Mouse (Mus musculus): ENCODE data around the gene Adra2b. TPM values are rescaled to one million over a fixed set of nuclear protein-coding genes. Genes with fewer than 3 reads are reported as not detected.

Adra2b gene
- total and polyA plus RNA-seq, 3 experiments: not detected

DNA sequence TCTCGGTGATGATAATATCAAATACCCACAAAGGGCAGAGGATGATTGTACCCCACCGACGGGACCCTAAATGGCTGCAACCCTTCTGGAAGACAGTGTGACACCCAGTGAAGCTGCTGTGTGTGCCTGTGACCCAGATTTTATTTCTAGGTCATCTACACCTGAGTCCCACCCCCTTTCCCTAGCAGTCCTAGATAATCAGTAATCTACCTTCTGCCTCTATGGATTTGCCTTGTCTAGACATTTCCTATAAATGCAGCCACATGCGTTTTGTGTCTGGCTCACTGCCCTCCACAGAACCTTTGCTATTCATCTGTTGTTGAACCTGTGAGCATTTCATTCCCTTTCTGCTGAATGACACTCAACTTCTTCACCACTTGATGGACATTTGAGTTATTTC lies 9.1 kb upstream of the Adra2b start:
- no peak for TF ChIP-seq POLR2A (IDR thresholded peaks at IDR 0.05; ENCODE audit: control insufficient read depth in 1 of 2, insufficient read depth in 1 of 2, low read depth in 1 of 2, low read length in 2 of 2, poor library complexity in 1 of 2)
- no peak for TF ChIP-seq ZKSCAN1 (IDR thresholded peaks at IDR 0.05; ENCODE audit: low read depth, low read length)
- TF ChIP-seq MYC (IDR thresholded peaks at IDR 0.05; ENCODE audit: low read depth, low read length): no peak
- no peak for TF ChIP-seq MXI1 (IDR thresholded peaks at IDR 0.05; ENCODE audit: low read depth, low read length)
- no peak for TF ChIP-seq TBP (IDR thresholded peaks at IDR 0.05; ENCODE audit: low read depth, low read length)
- no peak for TF ChIP-seq JUND (IDR thresholded peaks at IDR 0.05; ENCODE audit: low read depth, low read length)
- TF ChIP-seq SMC3 (IDR thresholded peaks at IDR 0.05; ENCODE audit: low read depth, low read length): no peak
- no peak for TF ChIP-seq ELF1 (IDR thresholded peaks at IDR 0.05; ENCODE audit: low read depth, low read length)
- no peak for TF ChIP-seq E2F4 (IDR thresholded peaks at IDR 0.05; ENCODE audit: borderline replicate concordance, low read depth, low read length)
- no peak for TF ChIP-seq ZC3H11A (IDR thresholded peaks at IDR 0.05; ENCODE audit: low read depth, low read length)
- TF ChIP-seq POLR2AphosphoS2 (IDR thresholded peaks at IDR 0.05; ENCODE audit: low read length): no peak
- TF ChIP-seq ETS1 (IDR thresholded peaks at IDR 0.05; ENCODE audit: low read depth, low read length): no peak
- no peak for TF ChIP-seq MAZ (IDR thresholded peaks at IDR 0.05; ENCODE audit: low read depth, low read length)
- TF ChIP-seq HCFC1 (IDR thresholded peaks at IDR 0.05; ENCODE audit: low read depth, low read length): no peak
- TF ChIP-seq CTCF (IDR thresholded peaks at IDR 0.05 in 2 of 3, conservative IDR thresholded peaks at IDR 0.05 in 1 of 3; ENCODE audit: control insufficient read depth in 1 of 3, insufficient read depth in 1 of 3, low read depth in 2 of 3, low read length in 3 of 3, poor library complexity in 1 of 3, severe bottlenecking in 1 of 3): no peak
- Histone ChIP-seq H3K27me3 (ENCODE audit: control insufficient read depth in 1 of 2, insufficient read depth in 2 of 2, low read length in 2 of 2) (peaks cover 2 to 5% of the 10 kb centered on the region in 2 experiments; a peak in 3 of 4 replicates), H3K27ac (ENCODE audit: control insufficient read depth, low read depth, low read length) (no peak overlapping the region)

DNA sequence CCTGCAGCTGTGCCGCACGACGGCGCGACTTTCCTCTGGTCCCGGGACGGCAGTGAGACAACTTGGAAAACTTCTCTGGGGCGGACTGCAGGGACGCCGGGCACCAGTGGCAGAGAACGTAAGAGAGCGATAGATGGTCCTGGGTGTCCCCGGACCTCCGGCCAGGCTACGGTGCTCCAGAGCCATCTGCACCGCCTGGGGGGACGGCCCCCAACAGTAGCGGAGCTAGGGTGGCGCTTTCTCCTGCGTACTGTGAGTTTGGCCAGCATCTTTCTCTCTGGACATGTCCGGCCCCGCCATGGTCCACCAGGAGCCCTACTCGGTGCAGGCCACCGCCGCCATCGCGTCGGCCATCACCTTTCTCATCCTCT lies 259 bp downstream of the Adra2b start:
- no peak overlapping the region for H3K9ac ChIP-seq (ENCODE audit: control insufficient read depth, low read depth, low read length, poor library complexity, severe bottlenecking)
- no peak overlapping the region for H3K27ac ChIP-seq (ENCODE audit: control insufficient read depth, low read depth, low read length)
- H3K4me3 ChIP-seq (ENCODE audit: control insufficient read depth in 1 of 2, insufficient read depth in 1 of 2, low read depth in 2 of 2, low read length in 2 of 2): no peak overlapping the region
- no peaks in the 10 kb centered on the region for H3K9me3 ChIP-seq (replicated peaks; ENCODE audit: insufficient read depth, low read length)
- H3K27me3 ChIP-seq (ENCODE audit: control insufficient read depth in 1 of 2, insufficient read depth in 2 of 2, low read length in 2 of 2): peaks cover 2 to 10% of the 10 kb centered on the region in 2 experiments
- TF ChIP-seq ZMIZ1 (IDR thresholded peaks at IDR 0.05; ENCODE audit: low read depth, low read length) (no peak), CHD1 (IDR thresholded peaks at IDR 0.05; ENCODE audit: low read depth, low read length) (no peak), MAFK (IDR thresholded peaks at IDR 0.05; ENCODE audit: borderline replicate concordance, low read depth, low read length) (no peak), RAD21 (IDR thresholded peaks at IDR 0.05; ENCODE audit: low read depth, low read length) (no peak), BHLHE40 (IDR thresholded peaks at IDR 0.05; ENCODE audit: borderline replicate concordance, low read depth, low read length) (no peak), MYB (IDR thresholded peaks at IDR 0.05; ENCODE audit: low read depth, low read length) (no peak), ELF1 (IDR thresholded peaks at IDR 0.05; ENCODE audit: low read depth, low read length) (no peak), SIN3A (IDR thresholded peaks at IDR 0.05; ENCODE audit: low read length) (no peak), CHD2 (IDR thresholded peaks at IDR 0.05; ENCODE audit: low read length) (no peak), USF2 (IDR thresholded peaks at IDR 0.05; ENCODE audit: borderline replicate concordance in 1 of 2, insufficient read depth in 1 of 2, low read depth in 1 of 2, low read length in 2 of 2) (no peak), GABPA (IDR thresholded peaks at IDR 0.05; ENCODE audit: low read depth, low read length) (no peak), ZC3H11A (IDR thresholded peaks at IDR 0.05; ENCODE audit: low read depth, low read length) (no peak)
- no peaks in the 10 kb centered on the region for H3K36me3 ChIP-seq (ENCODE audit: control insufficient read depth in 1 of 2, insufficient read depth in 2 of 2, low read length in 2 of 2)
- DNase-seq (ENCODE audit: low read depth, low spot score): no peak
- no peaks in the 10 kb centered on the region for H3K79me2 ChIP-seq (ENCODE audit: control insufficient read depth, insufficient read depth, low read length, poor library complexity)
- no peaks in the 10 kb centered on the region for H3K4me1 ChIP-seq (ENCODE audit: control insufficient read depth in 1 of 2, insufficient read depth in 2 of 2, low read length in 2 of 2)

More for the DNA sequence above, 9.1 kb upstream of the Adra2b start:
- no peak for DNase-seq (ENCODE audit: low read depth, low spot score)
- Histone ChIP-seq H3K36me3 (ENCODE audit: control insufficient read depth in 1 of 2, insufficient read depth in 2 of 2, low read length in 2 of 2) (no peaks in the 10 kb centered on the region), H3K4me3 (ENCODE audit: control insufficient read depth in 1 of 2, insufficient read depth in 1 of 2, low read depth in 2 of 2, low read length in 2 of 2) (no peak overlapping the region), H3K9me3 (replicated peaks; ENCODE audit: insufficient read depth, low read length) (no peaks in the 10 kb centered on the region), H3K79me2 (ENCODE audit: control insufficient read depth, insufficient read depth, low read length, poor library complexity) (no peaks in the 10 kb centered on the region), H3K9ac (ENCODE audit: control insufficient read depth, low read depth, low read length, poor library complexity, severe bottlenecking) (no peak overlapping the region), H3K4me1 (ENCODE audit: control insufficient read depth in 1 of 2, insufficient read depth in 2 of 2, low read length in 2 of 2) (no peaks in the 10 kb centered on the region)
